Mouse (Mus musculus): ENCODE results near the gene Gm15294. TPM values are rescaled to one million over a fixed set of nuclear protein-coding genes. Genes with fewer than 3 reads are reported as not detected.

Gene Gm15294
- not detected in 2 replicates for polyA plus RNA-seq (2012; rRNA removed)

GRCm38 (mm10) chrX:141875135-141875534, at the start of gene Gm15294:
Gene Gm15294, minus strand, starts transcription at chrX:141875235.
- Histone ChIP-seq H3K27me3 (ENCODE audit: control insufficient read depth, insufficient read depth, low read length) (no peaks in the 10 kb centered on the region), H3K27ac (ENCODE audit: insufficient read depth, low read length) (no peak within 1 kb of the TSS), H3K4me3 (replicated peaks; ENCODE audit: insufficient read depth, low read depth, low read length) (no peak within 1 kb of the TSS), H3K4me1 (ENCODE audit: control insufficient read depth, insufficient read depth, low read length) (no peaks in the 10 kb centered on the region)
- DNase-seq, result no peak
- 95% methylated on average over 4 of the region's 4 CpGs for whole genome bisulfite sequencing
- TF ChIP-seq CTCF (IDR thresholded peaks at IDR 0.05; ENCODE audit: borderline replicate concordance, insufficient read depth, low read depth, low read length) (no peak), POLR2A (IDR thresholded peaks at IDR 0.05; ENCODE audit: borderline replicate concordance, insufficient read depth, low read length) (no peak)

- Histone ChIP-seq H3K27me3 (ENCODE audit: control insufficient read depth, insufficient read depth, low read length) (no peaks in the 10 kb centered on the region), H3K4me3 (replicated peaks; ENCODE audit: insufficient read depth, low read depth, low read length) (no peak overlapping the region), H3K4me1 (ENCODE audit: control insufficient read depth, insufficient read depth, low read length) (no peaks in the 10 kb centered on the region), H3K27ac (ENCODE audit: insufficient read depth, low read length) (no peak overlapping the region)
- WGBS, result 25% methylated on average over 4 of the region's 4 CpGs
- TF ChIP-seq CTCF (IDR thresholded peaks at IDR 0.05; ENCODE audit: borderline replicate concordance, insufficient read depth, low read depth, low read length) (no peak), POLR2A (IDR thresholded peaks at IDR 0.05; ENCODE audit: borderline replicate concordance, insufficient read depth, low read length) (no peak)
- DNase-seq, result no peak
Measured at GRCm38 (mm10) chrX:141884336-141885048, 9.5 kb upstream of the Gm15294 start.

DNA sequence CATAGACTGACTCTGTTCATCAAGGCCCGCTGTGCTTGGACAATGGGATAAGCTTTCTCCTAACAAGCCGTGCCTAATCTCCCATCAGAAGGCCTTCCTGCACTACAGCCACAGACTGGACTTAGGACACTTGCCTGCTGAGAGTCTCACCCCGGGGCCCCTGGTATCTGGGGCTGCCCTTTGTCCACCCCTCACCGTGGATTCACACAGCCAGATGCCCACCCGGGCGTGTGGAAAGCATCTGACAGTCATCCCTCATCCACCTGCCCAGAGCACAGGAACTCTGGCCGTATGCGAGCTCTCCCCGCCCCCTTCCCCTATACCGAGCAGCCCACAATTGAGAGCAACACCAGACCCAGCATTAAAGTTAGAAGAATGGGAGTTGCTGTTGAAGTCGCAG, 1.0 kb downstream of the Gm15294 start:
- no peaks in the 10 kb centered on the region for H3K4me1 ChIP-seq (ENCODE audit: control insufficient read depth, insufficient read depth, low read length)
- H3K27me3 ChIP-seq (ENCODE audit: control insufficient read depth, insufficient read depth, low read length), result no peaks in the 10 kb centered on the region
- no peak overlapping the region for H3K27ac ChIP-seq (ENCODE audit: insufficient read depth, low read length)
- no peak overlapping the region for H3K4me3 ChIP-seq (replicated peaks; ENCODE audit: insufficient read depth, low read depth, low read length)
- no peak for DNase-seq
- TF ChIP-seq POLR2A (IDR thresholded peaks at IDR 0.05; ENCODE audit: borderline replicate concordance, insufficient read depth, low read length) (no peak), CTCF (IDR thresholded peaks at IDR 0.05; ENCODE audit: borderline replicate concordance, insufficient read depth, low read depth, low read length) (no peak)
- 22% methylated on average over 11 of the region's 11 CpGs for WGBS

GRCm38 (mm10) chrX:141873597-141873996, 1.4 kb downstream of the Gm15294 start:
- Histone ChIP-seq H3K27me3 (ENCODE audit: control insufficient read depth, insufficient read depth, low read length) (no peaks in the 10 kb centered on the region), H3K4me1 (ENCODE audit: control insufficient read depth, insufficient read depth, low read length) (no peaks in the 10 kb centered on the region), H3K4me3 (replicated peaks; ENCODE audit: insufficient read depth, low read depth, low read length) (no peak overlapping the region), H3K27ac (ENCODE audit: insufficient read depth, low read length) (no peak overlapping the region)
- DNase-seq, result no peak
- WGBS, result 24% methylated on average over 3 of the region's 4 CpGs
- TF ChIP-seq POLR2A (IDR thresholded peaks at IDR 0.05; ENCODE audit: borderline replicate concordance, insufficient read depth, low read length) (no peak), CTCF (IDR thresholded peaks at IDR 0.05; ENCODE audit: borderline replicate concordance, insufficient read depth, low read depth, low read length) (no peak)

GRCm38 (mm10) chrX:141855684-141856396, 19.2 kb downstream of the Gm15294 start:
- Histone ChIP-seq H3K27ac (ENCODE audit: insufficient read depth, low read length) (no peak overlapping the region), H3K4me1 (ENCODE audit: control insufficient read depth, insufficient read depth, low read length) (no peaks in the 10 kb centered on the region), H3K27me3 (ENCODE audit: control insufficient read depth, insufficient read depth, low read length) (no peaks in the 10 kb centered on the region), H3K4me3 (replicated peaks; ENCODE audit: insufficient read depth, low read depth, low read length) (no peak overlapping the region)
- DNase-seq, result no peak
- WGBS, result 25% methylated on average over 6 of the region's 6 CpGs
- no peak for TF ChIP-seq CTCF (IDR thresholded peaks at IDR 0.05; ENCODE audit: borderline replicate concordance, insufficient read depth, low read depth, low read length)
- TF ChIP-seq POLR2A (IDR thresholded peaks at IDR 0.05; ENCODE audit: borderline replicate concordance, insufficient read depth, low read length), result no peak

Other genes starting within 250 kb of the Gm15294 start
- gene Irs4, start 150.0 kb downstream of the Gm15294 start, polyA plus RNA-seq (2012; rRNA removed), result 0.65 and 0.84 TPM in 2 replicates